Mouse (Mus musculus) MEL (cell line): ENCODE measurements around the gene Ptprn. TPM values are rescaled to one million over a fixed set of nuclear protein-coding genes. Genes with fewer than 3 reads are reported as not detected.

Experiments
- DNase-seq: peaks from one replicate; pipeline ENCODE4 v3.0.0; 2011; ENCODE audit warnings: low read depth, low spot score
- H3K27ac ChIP-seq: 2 replicates; pipeline ENCODE4 v1.5.1; 2012; ENCODE audit warnings: low read depth, mild to moderate bottlenecking, control low read depth, low read length, moderate library complexity; ENCODE audit not compliant: control insufficient read depth
- H3K27me3 ChIP-seq, 2 experiments: fragments of 150-350 bp in 1 of 2; sonication (generic) in 1 of 2; 2 replicates each; pipeline ENCODE4 v1.6.1; 2012; ENCODE audit warnings: low read length in 2 of 2, mild to moderate bottlenecking in 2 of 2, improper control_type of control experiment in 1 of 2, moderate library complexity in 1 of 2; ENCODE audit not compliant: insufficient read depth in 2 of 2, control insufficient read depth in 1 of 2
- H3K36me3 ChIP-seq, 2 experiments: 2 replicates each; pipeline ENCODE4 v1.6.1; 2012 to 2014; ENCODE audit warnings: low read length in 2 of 2, improper control_type of control experiment in 1 of 2, inconsistent platforms in 1 of 2, mild to moderate bottlenecking in 1 of 2; ENCODE audit not compliant: insufficient read depth in 2 of 2, control insufficient read depth in 1 of 2
- H3K4me1 ChIP-seq, 2 experiments: fragments of 150-350 bp in 1 of 2; sonication (generic) in 1 of 2; 2 replicates each; pipeline ENCODE4 v1.6.1; 2012; ENCODE audit warnings: low read length in 2 of 2, improper control_type of control experiment in 1 of 2, mild to moderate bottlenecking in 1 of 2; ENCODE audit not compliant: insufficient read depth in 2 of 2, control insufficient read depth in 1 of 2
- H3K4me3 ChIP-seq, 2 experiments: fragments of 150-350 bp in 1 of 2; sonication (generic) in 1 of 2; 2 replicates each; pipeline ENCODE4 v1.5.1; 2012; ENCODE audit warnings: low read depth in 2 of 2, low read length in 2 of 2, mild to moderate bottlenecking in 2 of 2, moderate library complexity in 2 of 2, control low read depth in 1 of 2, improper control_type of control experiment in 1 of 2; ENCODE audit not compliant: control insufficient read depth in 1 of 2, insufficient read depth in 1 of 2
- H3K79me2 ChIP-seq: 2 replicates; pipeline ENCODE4 v1.6.1; 2012; ENCODE audit warnings: mild to moderate bottlenecking, low read length, moderate library complexity; ENCODE audit not compliant: control insufficient read depth, poor library complexity, insufficient read depth
- H3K9ac ChIP-seq: 2 replicates; pipeline ENCODE4 v1.6.1; 2012; ENCODE audit warnings: low read depth, mild to moderate bottlenecking, control low read depth, low read length, moderate library complexity; ENCODE audit not compliant: control insufficient read depth, poor library complexity, severe bottlenecking
- H3K9me3 ChIP-seq: fragments of 150-350 bp; sonication (generic); replicated peaks from 2 replicates; pipeline ENCODE4 v1.6.1; 2012; ENCODE audit warnings: mild to moderate bottlenecking, low read length, improper control_type of control experiment, moderate library complexity; ENCODE audit not compliant: insufficient read depth
- CHD1 ChIP-seq: IDR thresholded peaks from 2 replicates; pipeline ENCODE4 v1.6.1; 2012; ENCODE audit warnings: low read depth, mild to moderate bottlenecking, inconsistent platforms, low read length, improper control_type of control experiment
- CHD2 ChIP-seq: IDR thresholded peaks from 2 replicates; pipeline ENCODE4 v1.6.1; 2011; ENCODE audit warnings: low read length, improper control_type of control experiment
- CTCF ChIP-seq, 3 experiments: IDR thresholded peaks in 2 of 3; conservative IDR thresholded peaks in 1 of 3; 2 replicates each; pipeline ENCODE4 v1.5.1; 2011 to 2012; ENCODE audit warnings: low read length in 3 of 3, low read depth in 2 of 3, mild to moderate bottlenecking in 2 of 3, improper control_type of control experiment in 1 of 3, inconsistent platforms in 1 of 3, mixed read lengths in 1 of 3, moderate library complexity in 1 of 3; ENCODE audit not compliant: control insufficient read depth in 1 of 3, insufficient read depth in 1 of 3, poor library complexity in 1 of 3, severe bottlenecking in 1 of 3
- E2F4 ChIP-seq: IDR thresholded peaks from 2 replicates; pipeline ENCODE4 v1.6.1; 2011; ENCODE audit warnings: low read depth, low read length, improper control_type of control experiment, borderline replicate concordance
- ELF1 ChIP-seq: IDR thresholded peaks from 2 replicates; pipeline ENCODE4 v1.6.1; 2014; ENCODE audit warnings: low read depth, mild to moderate bottlenecking, inconsistent platforms, low read length, improper control_type of control experiment, moderate library complexity
- EP300 ChIP-seq, 2 experiments: IDR thresholded peaks; 2 replicates each; pipeline ENCODE4 v1.6.1; 2011; ENCODE audit warnings: improper control_type of control experiment in 2 of 2, low read length in 2 of 2, low read depth in 1 of 2, mild to moderate bottlenecking in 1 of 2
- ETS1 ChIP-seq: IDR thresholded peaks from 2 replicates; pipeline ENCODE4 v1.6.1; 2012; ENCODE audit warnings: low read depth, mild to moderate bottlenecking, inconsistent platforms, low read length, improper control_type of control experiment, moderate library complexity
- GABPA ChIP-seq: IDR thresholded peaks from 2 replicates; pipeline ENCODE4 v1.6.1; 2012; ENCODE audit warnings: low read depth, mild to moderate bottlenecking, inconsistent platforms, low read length, improper control_type of control experiment, moderate library complexity
- GATA1 ChIP-seq: IDR thresholded peaks from 2 replicates; pipeline ENCODE4 v1.6.1; 2011; ENCODE audit warnings: low read depth, low read length, improper control_type of control experiment
- HCFC1 ChIP-seq: IDR thresholded peaks from 2 replicates; pipeline ENCODE4 v1.6.1; 2012; ENCODE audit warnings: low read depth, mild to moderate bottlenecking, inconsistent platforms, low read length, improper control_type of control experiment, moderate library complexity
- JUND ChIP-seq: IDR thresholded peaks from 2 replicates; pipeline ENCODE4 v1.6.1; 2011; ENCODE audit warnings: low read depth, mild to moderate bottlenecking, improper control_type of control experiment, low read length
- KAT2A ChIP-seq: conservative IDR thresholded peaks from 2 replicates; pipeline ENCODE4 v1.6.1; 2012; ENCODE audit warnings: low read depth, low read length, improper control_type of control experiment, inconsistent platforms
- MAFK ChIP-seq: IDR thresholded peaks from 2 replicates; pipeline ENCODE4 v1.6.1; 2011; ENCODE audit warnings: low read depth, mild to moderate bottlenecking, low read length, improper control_type of control experiment, borderline replicate concordance
- MAX ChIP-seq: IDR thresholded peaks from 2 replicates; pipeline ENCODE4 v1.6.1; 2011; ENCODE audit warnings: low read length, improper control_type of control experiment
- MAZ ChIP-seq: IDR thresholded peaks from 2 replicates; pipeline ENCODE4 v1.6.1; 2012; ENCODE audit warnings: low read depth, mild to moderate bottlenecking, inconsistent platforms, low read length, improper control_type of control experiment
- MEF2A ChIP-seq: IDR thresholded peaks from 2 replicates; pipeline ENCODE4 v1.6.1; 2014; ENCODE audit warnings: low read depth, mild to moderate bottlenecking, inconsistent platforms, low read length, improper control_type of control experiment; ENCODE audit not compliant: poor library complexity, insufficient replicate concordance, severe bottlenecking; ENCODE audit errors: extremely low read depth
- MXI1 ChIP-seq: IDR thresholded peaks from 2 replicates; pipeline ENCODE4 v1.6.1; 2011; ENCODE audit warnings: mild to moderate bottlenecking, low read depth, low read length, improper control_type of control experiment
- MYB ChIP-seq: IDR thresholded peaks from 2 replicates; pipeline ENCODE4 v1.6.1; 2011; ENCODE audit warnings: mild to moderate bottlenecking, low read depth, low read length, improper control_type of control experiment
- MYC ChIP-seq: IDR thresholded peaks from 2 replicates; pipeline ENCODE4 v1.6.1; 2011; ENCODE audit warnings: low read depth, mild to moderate bottlenecking, low read length, improper control_type of control experiment, moderate library complexity
- NELFE ChIP-seq: IDR thresholded peaks from 2 replicates; pipeline ENCODE4 v1.6.1; 2011; ENCODE audit warnings: low read depth, low read length, improper control_type of control experiment
- NRF1 ChIP-seq: IDR thresholded peaks from 2 replicates; pipeline ENCODE4 v1.6.1; 2014; ENCODE audit warnings: low read depth, mild to moderate bottlenecking, inconsistent platforms, low read length, improper control_type of control experiment, moderate library complexity; ENCODE audit not compliant: poor library complexity, insufficient read depth, severe bottlenecking
- POLR2A ChIP-seq, 2 experiments: IDR thresholded peaks; 2 replicates each; pipeline ENCODE4 v1.6.1; 2011 to 2012; ENCODE audit warnings: low read length in 2 of 2, mild to moderate bottlenecking in 2 of 2, control low read depth in 1 of 2, improper control_type of control experiment in 1 of 2, low read depth in 1 of 2, moderate library complexity in 1 of 2; ENCODE audit not compliant: control insufficient read depth in 1 of 2, insufficient read depth in 1 of 2, poor library complexity in 1 of 2
- POLR2AphosphoS2 ChIP-seq: IDR thresholded peaks from 2 replicates; pipeline ENCODE4 v1.6.1; 2011; ENCODE audit warnings: low read length, improper control_type of control experiment
- POLR2AphosphoS5 ChIP-seq: IDR thresholded peaks from 2 replicates; pipeline ENCODE4 v1.6.1; 2012; ENCODE audit warnings: low read depth, borderline replicate concordance, mild to moderate bottlenecking, inconsistent platforms, low read length, moderate library complexity, mixed read lengths
- RAD21 ChIP-seq: IDR thresholded peaks from 2 replicates; pipeline ENCODE4 v1.6.1; 2011; ENCODE audit warnings: mild to moderate bottlenecking, low read depth, low read length, improper control_type of control experiment
- RCOR1 ChIP-seq: IDR thresholded peaks from 2 replicates; pipeline ENCODE4 v1.6.1; 2012; ENCODE audit warnings: low read depth, mild to moderate bottlenecking, inconsistent platforms, low read length, improper control_type of control experiment
- SIN3A ChIP-seq: IDR thresholded peaks from 2 replicates; pipeline ENCODE4 v1.6.1; 2012; ENCODE audit warnings: low read length, improper control_type of control experiment, inconsistent platforms
- SMC3 ChIP-seq: IDR thresholded peaks from 2 replicates; pipeline ENCODE4 v1.6.1; 2011; ENCODE audit warnings: low read depth, low read length, improper control_type of control experiment
- TAL1 ChIP-seq: IDR thresholded peaks from 2 replicates; pipeline ENCODE4 v1.6.1; 2012; ENCODE audit warnings: mild to moderate bottlenecking, inconsistent platforms, low read length, moderate library complexity, mixed read lengths
- TBP ChIP-seq: IDR thresholded peaks from 2 replicates; pipeline ENCODE4 v1.8.0; 2011; ENCODE audit warnings: low read depth, low read length, improper control_type of control experiment
- TCF12 ChIP-seq: IDR thresholded peaks from 2 replicates; pipeline ENCODE4 v1.6.1; 2014; ENCODE audit warnings: low read depth, mild to moderate bottlenecking, inconsistent platforms, low read length, improper control_type of control experiment, moderate library complexity
- USF1 ChIP-seq: IDR thresholded peaks from 2 replicates; pipeline ENCODE4 v1.6.1; 2014; ENCODE audit warnings: low read depth, mild to moderate bottlenecking, inconsistent platforms, low read length, improper control_type of control experiment, moderate library complexity
- ZC3H11A ChIP-seq: IDR thresholded peaks from 2 replicates; pipeline ENCODE4 v1.6.1; 2012; ENCODE audit warnings: low read depth, mild to moderate bottlenecking, inconsistent platforms, low read length, improper control_type of control experiment
- ZMIZ1 ChIP-seq: IDR thresholded peaks from 2 replicates; pipeline ENCODE4 v1.6.1; 2012; ENCODE audit warnings: low read depth, mild to moderate bottlenecking, inconsistent platforms, low read length, improper control_type of control experiment, moderate library complexity
- ZNF384 ChIP-seq: IDR thresholded peaks from 2 replicates; pipeline ENCODE4 v1.6.1; 2012; ENCODE audit warnings: low read depth, mild to moderate bottlenecking, inconsistent platforms, low read length, improper control_type of control experiment
- polyA plus RNA-seq, 2 experiments: library from polyadenylated mRNA; stranded (reverse) in 1 of 2; unstranded in 1 of 2; fragments of >175 nt in 1 of 2; fragments of >200 nt in 1 of 2; gene quantifications; 2 replicates each; pipeline versions ENCODE4 v1.2.1 to v1.2.4; 2012; ENCODE audit warnings: low replicate concordance in 2 of 2, low read depth in 1 of 2; ENCODE audit not compliant: insufficient read length in 2 of 2, insufficient read depth in 1 of 2, missing spikeins in 1 of 2
- total RNA-seq: library from RNA; depleted of rRNA; stranded (reverse); fragments of 300-350 nt; gene quantifications from 2 replicates; pipeline ENCODE4 v1.2.3, GENCODE M21; 2012

Gene Ptprn
- total and polyA plus RNA-seq, 3 experiments = 0.13 TPM; not detected in 2

DNA sequence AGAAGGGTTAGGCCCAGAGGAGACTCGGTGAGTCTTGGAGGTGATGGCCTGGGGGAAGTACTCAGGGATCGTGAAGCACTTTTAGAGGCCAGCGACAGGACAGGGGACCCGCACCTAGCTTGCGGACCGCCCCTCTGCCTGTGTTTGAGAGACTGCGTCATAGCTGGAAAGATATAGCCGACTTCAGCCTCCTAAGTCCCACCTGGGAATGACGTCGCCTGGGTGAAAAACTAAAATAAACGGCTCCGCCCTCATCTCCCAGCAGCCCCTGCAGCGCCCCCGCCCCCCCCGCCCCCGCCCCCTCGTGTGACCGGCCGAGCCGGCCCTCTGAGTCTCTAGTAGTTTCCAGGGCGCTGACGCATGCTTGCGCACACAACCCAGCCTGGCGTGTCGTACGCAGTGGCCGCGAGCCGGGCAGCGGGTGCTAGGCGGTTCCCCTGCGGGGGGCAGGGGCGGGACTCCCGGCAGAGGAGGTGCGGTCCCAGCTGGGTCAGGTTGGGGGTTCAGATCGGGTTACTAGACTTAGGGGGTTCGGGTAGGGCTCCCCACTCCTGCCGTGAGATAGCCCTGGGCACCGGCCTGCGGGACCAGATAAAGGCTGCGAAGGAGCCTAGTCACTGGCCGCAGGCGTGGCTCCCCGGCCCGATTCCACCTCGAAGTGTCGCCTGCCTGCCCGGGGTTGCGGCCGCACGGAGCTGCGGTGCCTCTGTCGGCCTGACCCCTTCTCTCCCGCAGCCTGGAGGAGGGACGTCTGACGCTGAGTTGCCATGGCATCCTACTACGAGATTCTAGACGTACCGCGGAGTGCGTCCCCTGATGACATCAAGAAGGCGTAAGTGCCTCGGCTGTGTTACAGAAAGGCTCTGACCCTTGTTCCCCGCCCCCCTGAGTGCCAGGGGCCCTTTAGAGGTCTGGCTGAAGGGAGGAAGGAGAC, 27.9 kb downstream of the Ptprn start, which contains the start of gene Dnajb2:
TSS of gene Dnajb2 (plus strand) at position 290 of the 934 bp plus-strand sequence.
- Histone ChIP-seq H3K9me3 (no peaks in the 10 kb centered on the region), H3K4me1 (peaks cover 10 to 11% of the 10 kb centered on the region in 2 experiments), H3K79me2 (no peaks in the 10 kb centered on the region; the same call in 1 of the 2 replicates), H3K36me3 (peaks cover 0 to 13% of the 10 kb centered on the region in 2 experiments; a peak in 2 of 4 replicates), H3K27me3 (no peaks in the 10 kb centered on the region), H3K9ac (peak within 1 kb of the TSS; percentile 68), H3K27ac (peak within 1 kb of the TSS; percentile 58), H3K4me3 (peak within 1 kb of the TSS; percentile 79 to 88)
- DNase-seq = peak; percentile 90
- TF ChIP-seq RCOR1 (no peak), MYC (0 out of 2 replicates have a peak, but pooled peaks have one; percentile 61), NELFE (peak; percentile 73), ZMIZ1 (peak; percentile 75), ELF1 (no peak; the same call in 1 of the 2 replicates), CHD2 (no peak), MXI1 (peak; percentile 88), MAX (no peak; the same call in 1 of the 2 replicates), SIN3A (peak; percentile 73), ETS1 (peak; percentile 84), GABPA (no peak), POLR2AphosphoS2 (peak; percentile 77), NRF1 (peak; percentile 65), SMC3 (no peak), CTCF (IDR thresholded peaks at IDR 0.05 in 2 of 3, conservative IDR thresholded peaks at IDR 0.05 in 1 of 3; ENCODE audit: control insufficient read depth in 1 of 3, insufficient read depth in 1 of 3, low read depth in 2 of 3, low read length in 3 of 3, poor library complexity in 1 of 3, severe bottlenecking in 1 of 3) (no peak), ZNF384 (no peak), RAD21 (no peak), JUND (no peak), CHD1 (no peak), MAFK (no peak), TCF12 (0 out of 2 replicates have a peak, but pooled peaks have one; percentile 36), POLR2AphosphoS5 (no peak), TBP (peak; percentile 35; the same call in 1 of the 2 replicates), POLR2A (IDR thresholded peaks at IDR 0.05; ENCODE audit: control insufficient read depth in 1 of 2, insufficient read depth in 1 of 2, low read depth in 1 of 2, low read length in 2 of 2, poor library complexity in 1 of 2) (peak; percentile 46 to 74; a peak in 3 of 4 replicates), MYB (peak; percentile 11; the same call in 1 of the 2 replicates), USF1 (0 out of 2 replicates have a peak, but pooled peaks have one; percentile 28), EP300 (IDR thresholded peaks at IDR 0.05; ENCODE audit: low read depth in 1 of 2, low read length in 2 of 2) (peak in 1 of 2 experiments; percentile 51; a peak in 1 of 4 replicates), ZC3H11A (no peak), E2F4 (no peak), KAT2A (no peak), HCFC1 (peak; percentile 51), MEF2A (no peak), MAZ (no peak), TAL1 (peak; percentile 77), GATA1 (no peak)
